Mouse (Mus musculus) erythroblast, adult 5-6 weeks (primary cell): ENCODE data around the gene Nedd4. TPM values are rescaled to one million over a fixed set of nuclear protein-coding genes. Genes with fewer than 3 reads are reported as not detected.

Experiments
- ATAC-seq: replicated peaks from 2 replicates; pipeline ENCODE4 v1.8.0; 2016; ENCODE audit warnings: moderate number of reproducible peaks, mild to moderate bottlenecking, moderate TSS enrichment, inconsistent platforms; ENCODE audit not compliant: poor library complexity, low FRiP score, severe bottlenecking
- total RNA-seq, 2 experiments: library from RNA; stranded (forward) in 1 of 2; stranded (reverse) in 1 of 2; fragments of 150-400 nt in 1 of 2; fragments of 200-764, 138-1000 nt in 1 of 2; gene quantifications; 2 replicates each; pipeline versions ENCODE4 v1.2.3 to v1.2.4; 2015 to 2017; ENCODE audit warnings: low replicate concordance in 2 of 2

Nedd4 gene
- total RNA-seq, 2 experiments from 2014 or later = 48.2 to 56.2 TPM

GRCm38 (mm10) chr9:72705270-72705669 is 43.1 kb downstream of the Nedd4 start:
- no peak for ATAC-seq

- ATAC-seq = no peak
Observed at GRCm38 (mm10) chr9:72707999-72708398, 45.9 kb downstream of the Nedd4 start.

GRCm38 (mm10) chr9:72708690-72709089 is 46.5 kb downstream of the Nedd4 start:
- no peak for ATAC-seq

- ATAC-seq = no peak
Observed at GRCm38 (mm10) chr9:72710060-72710459, 47.9 kb downstream of the Nedd4 start.

- ATAC-seq = no peak
Observed at GRCm38 (mm10) chr9:72714945-72715344, 52.8 kb downstream of the Nedd4 start.

GRCm38 (mm10) chr9:72716200-72716599 is 54.1 kb downstream of the Nedd4 start:
- no peak for ATAC-seq

GRCm38 (mm10) chr9:72719143-72719542 is 57.0 kb downstream of the Nedd4 start:
- no peak for ATAC-seq

- no peak for ATAC-seq
Observed at GRCm38 (mm10) chr9:72721221-72721620, 59.1 kb downstream of the Nedd4 start.

- ATAC-seq = no peak
Observed at GRCm38 (mm10) chr9:72722622-72723021, 60.5 kb downstream of the Nedd4 start.

GRCm38 (mm10) chr9:72724491-72725221 is 62.5 kb downstream of the Nedd4 start:
- ATAC-seq = no peak

GRCm38 (mm10) chr9:72733966-72734365 is 71.8 kb downstream of the Nedd4 start:
- ATAC-seq = 0 out of 2 replicates have a peak, but pooled peaks have one; percentile 53

- ATAC-seq = peak; percentile 72
Observed at GRCm38 (mm10) chr9:72735822-72736410, 73.8 kb downstream of the Nedd4 start.

- no peak for ATAC-seq
Observed at GRCm38 (mm10) chr9:72741206-72741605, 79.1 kb downstream of the Nedd4 start.

GRCm38 (mm10) chr9:72746278-72746677 is 84.1 kb downstream of the Nedd4 start:
- no peak for ATAC-seq

- ATAC-seq = 0 out of 2 replicates have a peak, but pooled peaks have one; percentile 47
Observed at GRCm38 (mm10) chr9:72750272-72750671, 88.1 kb downstream of the Nedd4 start.

GRCm38 (mm10) chr9:72752656-72753055 is 90.5 kb downstream of the Nedd4 start:
- no peak for ATAC-seq

GRCm38 (mm10) chr9:72753741-72754140 is 91.6 kb downstream of the Nedd4 start:
- no peak for ATAC-seq

GRCm38 (mm10) chr9:72757143-72757542 is 95.0 kb downstream of the Nedd4 start:
- ATAC-seq = no peak

- ATAC-seq = no peak
Observed at GRCm38 (mm10) chr9:72758705-72759131, 96.6 kb downstream of the Nedd4 start.

GRCm38 (mm10) chr9:72763050-72763718 is 101.0 kb downstream of the Nedd4 start:
- ATAC-seq = no peak

- ATAC-seq = no peak
Observed at GRCm38 (mm10) chr9:72766789-72767349, 104.7 kb downstream of the Nedd4 start.
